Mouse (Mus musculus) neural tube, embryonic 13.5 days (tissue): ENCODE measurements around the gene Zcchc14. TPM values are rescaled to one million over a fixed set of nuclear protein-coding genes. Genes with fewer than 3 reads are reported as not detected.
A peak's percentile ranks its signal among the peaks of the same experiment; 100 is the strongest.

Experiments used
- ATAC-seq: fragments of 200-750 bp; cut with Nextera tagmentation; 2 replicates; pipeline ENCODE4 v1.8.0; 2017; ENCODE audit warnings: low read depth, mild to moderate bottlenecking, moderate TSS enrichment, moderate library complexity
- H3K27ac ChIP-seq: fragments of 300-500 bp; sonication (generic); replicated peaks from 2 replicates; pipeline ENCODE4 v1.5.1; 2015; ENCODE audit warnings: moderate library complexity, mild to moderate bottlenecking, inconsistent platforms
- H3K27me3 ChIP-seq: fragments of 300-500 bp; sonication (generic); 2 replicates; pipeline ENCODE4 v1.6.1; 2015; ENCODE audit warnings: mild to moderate bottlenecking, inconsistent platforms
- H3K36me3 ChIP-seq: fragments of 300-500 bp; sonication (generic); 2 replicates; pipeline ENCODE4 v1.6.1; 2015; ENCODE audit warnings: mild to moderate bottlenecking, inconsistent platforms
- H3K4me1 ChIP-seq: fragments of 300-500 bp; sonication (generic); replicated peaks from 2 replicates; pipeline ENCODE4 v1.6.1; 2015; ENCODE audit warnings: inconsistent platforms
- H3K4me2 ChIP-seq: fragments of 300-500 bp; sonication (generic); 2 replicates; pipeline ENCODE4 v1.6.1; 2015; ENCODE audit warnings: inconsistent platforms, mild to moderate bottlenecking, moderate library complexity
- H3K4me3 ChIP-seq: fragments of 300-500 bp; sonication (generic); 2 replicates; pipeline ENCODE4 v1.5.1; 2015; ENCODE audit warnings: mild to moderate bottlenecking, inconsistent platforms
- H3K9ac ChIP-seq: fragments of 300-500 bp; sonication (generic); 2 replicates; pipeline ENCODE4 v1.6.1; 2015; ENCODE audit warnings: moderate library complexity, mild to moderate bottlenecking, inconsistent platforms
- H3K9me3 ChIP-seq: fragments of 300-500 bp; sonication (generic); 2 replicates; pipeline ENCODE4 v1.6.1; 2016; ENCODE audit warnings: inconsistent platforms
- WGBS: fragments of 180-500 bp; shearing (Covaris S2); methylation state at CpG from one replicate; pipeline ENCODE4 v1.1.7; 2015; 5-methylcytosine and 5-hydroxymethylcytosine counted together
- polyA plus RNA-seq: library from polyadenylated mRNA; unstranded; fragments of >200 nt; fragmentation: Nextera tagmentation; extraction: Ambion mirVana; gene quantifications from 2 replicates; pipeline ENCODE4 v1.2.1, GENCODE M21; 2015

Gene Zcchc14
- polyA plus RNA-seq, 1 experiment from 2014 or later: 22.2 TPM

- 0 out of 2 replicates have a peak overlapping the region, but pooled peaks have one; percentile 38 for H3K9ac ChIP-seq
- no peak overlapping the region for H3K27ac ChIP-seq
- WGBS: 76% methylated on average over 3 of the region's 3 CpGs
- no peak for ATAC-seq
- no peak overlapping the region for H3K4me3 ChIP-seq
- no peak overlapping the region for H3K4me2 ChIP-seq
- no peaks in the 10 kb centered on the region for H3K9me3 ChIP-seq
- H3K4me1 ChIP-seq: peaks cover 48% of the 10 kb centered on the region
- no peaks in the 10 kb centered on the region for H3K27me3 ChIP-seq
- H3K36me3 ChIP-seq: no peaks in the 10 kb centered on the region
These were observed 77.0 kb downstream of the Zcchc14 start for GRCm38 (mm10) chr8:121575661-121576060.

- Histone ChIP-seq H3K9ac (no peak overlapping the region; the same call in 1 of the 2 replicates), H3K9me3 (no peaks in the 10 kb centered on the region), H3K4me3 (no peak overlapping the region), H3K36me3 (no peaks in the 10 kb centered on the region), H3K4me2 (no peak overlapping the region), H3K27me3 (no peaks in the 10 kb centered on the region), H3K4me1 (peaks cover 56% of the 10 kb centered on the region), H3K27ac (no peak overlapping the region)
- WGBS: 41% methylated on average over 3 of the region's 3 CpGs
- no peak for ATAC-seq
These were observed 79.4 kb downstream of the Zcchc14 start for GRCm38 (mm10) chr8:121573275-121573674.

GRCm38 (mm10) chr8:121572121-121572520 is 80.6 kb downstream of the Zcchc14 start:
- peaks cover 53% of the 10 kb centered on the region for H3K4me1 ChIP-seq
- H3K4me2 ChIP-seq: no peak overlapping the region
- no peak overlapping the region for H3K4me3 ChIP-seq
- H3K36me3 ChIP-seq: no peaks in the 10 kb centered on the region
- no peaks in the 10 kb centered on the region for H3K27me3 ChIP-seq
- no peaks in the 10 kb centered on the region for H3K9me3 ChIP-seq
- 78% methylated on average over 7 of the region's 7 CpGs for WGBS
- H3K27ac ChIP-seq: no peak overlapping the region
- H3K9ac ChIP-seq: no peak overlapping the region
- no peak for ATAC-seq

GRCm38 (mm10) chr8:121570801-121571200 is 81.9 kb downstream of the Zcchc14 start:
- Histone ChIP-seq H3K9ac (no peak overlapping the region), H3K4me3 (no peak overlapping the region), H3K9me3 (no peaks in the 10 kb centered on the region), H3K27ac (no peak overlapping the region), H3K27me3 (no peaks in the 10 kb centered on the region), H3K4me1 (peaks cover 46% of the 10 kb centered on the region), H3K36me3 (no peaks in the 10 kb centered on the region), H3K4me2 (no peak overlapping the region)
- no peak for ATAC-seq
- WGBS: 81% methylated on average over 17 of the region's 17 CpGs

- no peak overlapping the region for H3K4me2 ChIP-seq
- WGBS: 84% methylated on average over 21 of the region's 21 CpGs
- no peak overlapping the region for H3K4me3 ChIP-seq
- H3K9me3 ChIP-seq: no peaks in the 10 kb centered on the region
- no peaks in the 10 kb centered on the region for H3K27me3 ChIP-seq
- no peak overlapping the region for H3K27ac ChIP-seq
- peaks cover 46% of the 10 kb centered on the region for H3K4me1 ChIP-seq
- H3K36me3 ChIP-seq: 0 out of 2 replicates have a peak, but pooled peaks cover 2% of the 10 kb centered on the region
- no peak for ATAC-seq
- H3K9ac ChIP-seq: no peak overlapping the region
These were observed 82.4 kb downstream of the Zcchc14 start for GRCm38 (mm10) chr8:121570335-121570734.

- Histone ChIP-seq H3K4me1 (peaks cover 40% of the 10 kb centered on the region), H3K4me2 (no peak overlapping the region), H3K27ac (no peak overlapping the region), H3K36me3 (0 out of 2 replicates have a peak, but pooled peaks cover 9% of the 10 kb centered on the region), H3K4me3 (no peak overlapping the region), H3K9ac (no peak overlapping the region), H3K27me3 (no peaks in the 10 kb centered on the region), H3K9me3 (no peaks in the 10 kb centered on the region)
- WGBS: 63% methylated on average over 6 of the region's 6 CpGs
- ATAC-seq: no peak
These were observed 84.4 kb downstream of the Zcchc14 start for GRCm38 (mm10) chr8:121568321-121568720.

- no peak overlapping the region for H3K27ac ChIP-seq
- H3K4me3 ChIP-seq: no peak overlapping the region
- ATAC-seq: no peak
- peaks cover 26% of the 10 kb centered on the region for H3K36me3 ChIP-seq
- 73% methylated on average over 6 of the region's 6 CpGs for WGBS
- H3K9me3 ChIP-seq: no peaks in the 10 kb centered on the region
- no peaks in the 10 kb centered on the region for H3K27me3 ChIP-seq
- H3K9ac ChIP-seq: no peak overlapping the region
- H3K4me1 ChIP-seq: peaks cover 31% of the 10 kb centered on the region
- no peak overlapping the region for H3K4me2 ChIP-seq
These were observed 89.0 kb downstream of the Zcchc14 start for GRCm38 (mm10) chr8:121563701-121564100.

GRCm38 (mm10) chr8:121562941-121563351 is 89.8 kb downstream of the Zcchc14 start:
- no peaks in the 10 kb centered on the region for H3K27me3 ChIP-seq
- no peak for ATAC-seq
- H3K36me3 ChIP-seq: peaks cover 34% of the 10 kb centered on the region
- H3K9me3 ChIP-seq: no peaks in the 10 kb centered on the region
- WGBS: 80% methylated on average over 9 of the region's 9 CpGs
- peaks cover 23% of the 10 kb centered on the region for H3K4me1 ChIP-seq
- H3K27ac ChIP-seq: no peak overlapping the region
- no peak overlapping the region for H3K9ac ChIP-seq
- H3K4me3 ChIP-seq: no peak overlapping the region
- H3K4me2 ChIP-seq: no peak overlapping the region

- peaks cover 21% of the 10 kb centered on the region for H3K4me1 ChIP-seq
- no peak overlapping the region for H3K9ac ChIP-seq
- no peak overlapping the region for H3K4me2 ChIP-seq
- H3K27me3 ChIP-seq: no peaks in the 10 kb centered on the region
- WGBS: 81% methylated on average over 16 of the region's 16 CpGs
- no peak for ATAC-seq
- H3K9me3 ChIP-seq: no peaks in the 10 kb centered on the region
- H3K27ac ChIP-seq: no peak overlapping the region
- H3K4me3 ChIP-seq: no peak overlapping the region
- H3K36me3 ChIP-seq: peaks cover 38% of the 10 kb centered on the region
These were observed 90.9 kb downstream of the Zcchc14 start for GRCm38 (mm10) chr8:121561636-121562345.

GRCm38 (mm10) chr8:121560432-121561100 is 92.1 kb downstream of the Zcchc14 start:
- no peak overlapping the region for H3K9ac ChIP-seq
- H3K4me2 ChIP-seq: no peak overlapping the region
- no peak overlapping the region for H3K4me3 ChIP-seq
- no peak overlapping the region for H3K27ac ChIP-seq
- peaks cover 45% of the 10 kb centered on the region for H3K36me3 ChIP-seq
- no peak for ATAC-seq
- peaks cover 13% of the 10 kb centered on the region; the same call in 1 of the 2 replicates for H3K4me1 ChIP-seq
- no peaks in the 10 kb centered on the region for H3K9me3 ChIP-seq
- H3K27me3 ChIP-seq: no peaks in the 10 kb centered on the region
- WGBS: 94% methylated on average over 7 of the region's 7 CpGs

GRCm38 (mm10) chr8:121559801-121560200 is 92.9 kb downstream of the Zcchc14 start:
- Histone ChIP-seq H3K4me3 (no peak overlapping the region), H3K9me3 (no peaks in the 10 kb centered on the region), H3K4me1 (peaks cover 5% of the 10 kb centered on the region; the same call in 1 of the 2 replicates), H3K4me2 (no peak overlapping the region), H3K9ac (no peak overlapping the region), H3K27ac (no peak overlapping the region), H3K27me3 (no peaks in the 10 kb centered on the region), H3K36me3 (peaks cover 46% of the 10 kb centered on the region)
- ATAC-seq: no peak
- WGBS: 94% methylated on average over 12 of the region's 12 CpGs

GRCm38 (mm10) chr8:121558538-121558937 is 94.2 kb downstream of the Zcchc14 start:
- Histone ChIP-seq H3K27me3 (no peaks in the 10 kb centered on the region), H3K4me2 (no peak overlapping the region), H3K9me3 (no peaks in the 10 kb centered on the region), H3K4me3 (no peak overlapping the region), H3K9ac (no peak overlapping the region), H3K4me1 (0 out of 2 replicates have a peak, but pooled peaks cover 4% of the 10 kb centered on the region), H3K36me3 (peaks cover 56% of the 10 kb centered on the region), H3K27ac (no peak overlapping the region)
- 91% methylated on average over 16 of the region's 16 CpGs for WGBS
- ATAC-seq: no peak
